Mouse (Mus musculus) liver, embryonic 16.5 days (tissue): ENCODE measurements around the gene Cdc25b. TPM values are rescaled to one million over a fixed set of nuclear protein-coding genes. Genes with fewer than 3 reads are reported as not detected.

Experiments
- ATAC-seq: fragments of 200-750 bp; cut with Nextera tagmentation; 2 replicates; pipeline ENCODE4 v1.8.0; 2017; ENCODE audit warnings: low read depth, mild to moderate bottlenecking, moderate number of reproducible peaks, moderate library complexity
- H3K27ac ChIP-seq: fragments of 300-500 bp; sonication (generic); 2 replicates; pipeline ENCODE4 v1.5.1; 2014; ENCODE audit warnings: mild to moderate bottlenecking, low read length
- H3K27me3 ChIP-seq: fragments of 300-500 bp; sonication (generic); 2 replicates; pipeline ENCODE4 v1.6.1; 2014; ENCODE audit warnings: low read depth, low read length, mixed read lengths; ENCODE audit not compliant: control insufficient read depth, insufficient read depth
- H3K36me3 ChIP-seq: fragments of 300-500 bp; sonication (generic); 2 replicates; pipeline ENCODE4 v1.6.1; 2014; ENCODE audit warnings: mild to moderate bottlenecking; ENCODE audit not compliant: control insufficient read depth, insufficient read depth
- H3K4me1 ChIP-seq: fragments of 300-500 bp; sonication (generic); 2 replicates; pipeline ENCODE4 v1.6.1; 2014; ENCODE audit warnings: low read depth, low read length, mixed read lengths; ENCODE audit not compliant: control insufficient read depth
- H3K4me2 ChIP-seq: fragments of 300-500 bp; sonication (generic); 2 replicates; pipeline ENCODE4 v1.6.1; 2014; ENCODE audit warnings: low read depth, low read length, mixed read lengths
- H3K4me3 ChIP-seq: fragments of 300-500 bp; sonication (generic); 2 replicates; pipeline ENCODE4 v1.5.1; 2014; ENCODE audit warnings: low read depth, mild to moderate bottlenecking, low read length
- H3K9ac ChIP-seq: fragments of 300-500 bp; sonication (generic); 2 replicates; pipeline ENCODE4 v1.6.1; 2014; ENCODE audit warnings: low read depth, low read length
- H3K9me3 ChIP-seq: fragments of 300-500 bp; sonication (generic); replicated peaks from 2 replicates; pipeline ENCODE4 v1.6.1; 2016; ENCODE audit warnings: low read length; ENCODE audit not compliant: control insufficient read depth
- WGBS: fragments of 180-500 bp; shearing (Covaris S2); extraction: QIAGEN DNeasy Blood & Tissue Kit; methylation state at CpG from one replicate; pipeline ENCODE4 v1.1.7; 2014; ENCODE audit not compliant: insufficient replicate concordance; 5-methylcytosine and 5-hydroxymethylcytosine counted together
- polyA plus RNA-seq: library from polyadenylated mRNA; unstranded; fragments of >200 nt; fragmentation: Nextera tagmentation; extraction: Ambion mirVana; gene quantifications from 2 replicates; pipeline ENCODE4 v1.2.1, GENCODE M21; 2015

The Cdc25b gene
- polyA plus RNA-seq, 1 experiment from 2014 or later: 284 TPM

- 49% methylated on average over 4 of the region's 4 CpGs for WGBS
- Histone ChIP-seq H3K27ac (peak overlapping the region; percentile 92), H3K36me3 (peaks cover 7% of the 10 kb centered on the region), H3K9me3 (no peaks in the 10 kb centered on the region), H3K4me2 (peak overlapping the region; percentile 65), H3K9ac (peak overlapping the region; percentile 73), H3K4me1 (peaks cover 80% of the 10 kb centered on the region), H3K27me3 (no peaks in the 10 kb centered on the region), H3K4me3 (peak overlapping the region; percentile 70)
- ATAC-seq: no peak
Observed at GRCm38 (mm10) chr2:131209125-131209795, 22.5 kb downstream of the Cdc25b start.

GRCm38 (mm10) chr2:131209969-131210792, 23.4 kb downstream of the Cdc25b start:
- no peaks in the 10 kb centered on the region for H3K27me3 ChIP-seq
- H3K27ac ChIP-seq: peak overlapping the region; percentile 92
- peaks cover 7% of the 10 kb centered on the region for H3K36me3 ChIP-seq
- under 1% methylated on average over 50 of the region's 50 CpGs for WGBS
- peak overlapping the region; percentile 65 for H3K4me2 ChIP-seq
- peak overlapping the region; percentile 70 for H3K4me3 ChIP-seq
- H3K9ac ChIP-seq: peak overlapping the region; percentile 73
- H3K9me3 ChIP-seq: no peaks in the 10 kb centered on the region
- peak; percentile 84 for ATAC-seq
- H3K4me1 ChIP-seq: peaks cover 79% of the 10 kb centered on the region

DNA sequence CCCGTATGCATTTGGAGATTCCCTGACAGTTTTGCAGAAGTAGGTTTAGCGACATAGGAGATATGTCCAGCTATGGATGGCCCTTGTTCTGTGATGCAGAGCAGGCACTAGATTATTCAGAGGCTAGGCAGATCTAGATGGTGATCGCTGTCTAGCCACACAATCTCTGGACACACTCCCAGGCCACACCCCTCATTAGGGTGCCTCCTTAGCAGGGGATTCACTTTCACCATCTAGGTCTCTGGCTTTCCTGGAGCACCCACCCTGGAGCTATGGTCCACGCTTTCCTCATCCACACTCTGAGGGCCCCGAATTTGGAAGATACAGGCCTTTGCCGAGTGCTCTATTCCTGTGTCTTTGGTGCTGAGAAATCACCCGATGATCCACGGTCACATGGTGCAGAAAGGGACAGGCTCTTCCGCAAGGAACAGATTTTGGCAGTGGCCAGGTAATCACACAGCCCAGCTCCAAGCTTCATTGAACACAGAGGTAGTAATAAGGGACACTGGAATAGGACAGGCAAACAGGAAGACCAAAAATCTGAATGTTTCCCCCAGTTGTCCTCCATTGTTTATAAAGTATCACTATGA, 24.4 kb downstream of the Cdc25b start:
- peak overlapping the region; percentile 73 for H3K9ac ChIP-seq
- 51% methylated on average over 9 of the region's 9 CpGs for WGBS
- H3K9me3 ChIP-seq: no peaks in the 10 kb centered on the region
- H3K27me3 ChIP-seq: no peaks in the 10 kb centered on the region
- peak overlapping the region; percentile 92 for H3K27ac ChIP-seq
- peaks cover 77% of the 10 kb centered on the region for H3K4me1 ChIP-seq
- no peak for ATAC-seq
- peak overlapping the region; percentile 65 for H3K4me2 ChIP-seq
- H3K36me3 ChIP-seq: peaks cover 7% of the 10 kb centered on the region
- peak overlapping the region; percentile 70 for H3K4me3 ChIP-seq

DNA sequence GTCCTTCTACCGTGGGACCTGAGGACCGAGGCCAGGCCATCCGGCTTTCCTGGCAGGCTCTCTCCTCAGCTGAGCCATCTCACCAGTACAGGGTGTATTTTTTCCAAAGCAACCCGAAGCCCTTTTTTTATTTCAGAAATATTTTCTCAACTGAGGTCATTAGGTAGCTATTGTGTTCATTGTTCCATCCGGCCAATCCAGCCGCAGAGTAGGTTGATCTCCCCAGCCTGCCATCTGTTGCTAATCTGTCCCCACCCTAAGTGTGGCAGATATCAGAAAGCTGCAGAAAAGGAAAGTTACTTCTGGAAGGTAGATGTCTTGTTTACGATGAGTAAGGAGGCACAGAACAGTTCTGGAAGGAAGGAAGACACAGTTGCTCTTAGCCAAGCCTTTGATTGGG, 27.0 kb downstream of the Cdc25b start:
- H3K9ac ChIP-seq: peak overlapping the region; percentile 67
- H3K4me2 ChIP-seq: peak overlapping the region; percentile 63
- peak overlapping the region; percentile 94 for H3K27ac ChIP-seq
- H3K4me1 ChIP-seq: peaks cover 56% of the 10 kb centered on the region
- H3K36me3 ChIP-seq: peaks cover 7% of the 10 kb centered on the region
- no peaks in the 10 kb centered on the region for H3K27me3 ChIP-seq
- ATAC-seq: peak; percentile 64
- peak overlapping the region; percentile 36 for H3K4me3 ChIP-seq
- WGBS: 43% methylated on average over 7 of the region's 7 CpGs
- no peaks in the 10 kb centered on the region for H3K9me3 ChIP-seq

GRCm38 (mm10) chr2:131215941-131216858, 29.5 kb downstream of the Cdc25b start:
- H3K4me1 ChIP-seq: peaks cover 42% of the 10 kb centered on the region
- no peak for ATAC-seq
- H3K9ac ChIP-seq: no peak overlapping the region
- H3K4me2 ChIP-seq: no peak overlapping the region
- H3K4me3 ChIP-seq: no peak overlapping the region
- no peaks in the 10 kb centered on the region for H3K27me3 ChIP-seq
- peaks cover 7% of the 10 kb centered on the region for H3K36me3 ChIP-seq
- WGBS: 84% methylated on average over 7 of the region's 7 CpGs
- peak overlapping the region; percentile 58 for H3K27ac ChIP-seq
- H3K9me3 ChIP-seq: no peaks in the 10 kb centered on the region

DNA sequence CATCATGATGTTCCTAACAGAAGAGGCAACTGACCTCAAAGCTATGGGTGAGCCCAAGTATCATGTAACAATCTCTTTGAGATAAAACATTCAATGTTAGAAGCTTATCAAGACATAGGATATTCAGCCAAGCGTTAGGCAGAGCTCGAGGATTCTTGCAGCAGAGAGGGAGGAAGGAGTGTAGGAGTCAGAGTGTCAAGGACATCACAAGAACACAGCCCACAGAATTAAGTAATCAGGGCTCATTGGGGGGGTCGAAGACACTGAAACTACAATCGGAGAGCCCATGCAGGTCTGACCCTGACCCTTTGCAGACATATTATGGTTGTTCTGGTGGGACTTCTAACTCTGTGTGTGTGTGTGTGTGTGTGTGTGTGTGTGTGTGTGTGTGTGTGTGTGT, 33.3 kb downstream of the Cdc25b start:
- H3K4me1 ChIP-seq: peaks cover 42% of the 10 kb centered on the region
- H3K9ac ChIP-seq: no peak overlapping the region
- ATAC-seq: no peak
- no peaks in the 10 kb centered on the region for H3K9me3 ChIP-seq
- H3K36me3 ChIP-seq: no peaks in the 10 kb centered on the region
- no peak overlapping the region for H3K4me2 ChIP-seq
- no peak overlapping the region for H3K27ac ChIP-seq
- WGBS: 49% methylated on average over 4 of the region's 4 CpGs
- H3K4me3 ChIP-seq: no peak overlapping the region
- H3K27me3 ChIP-seq: no peaks in the 10 kb centered on the region

DNA sequence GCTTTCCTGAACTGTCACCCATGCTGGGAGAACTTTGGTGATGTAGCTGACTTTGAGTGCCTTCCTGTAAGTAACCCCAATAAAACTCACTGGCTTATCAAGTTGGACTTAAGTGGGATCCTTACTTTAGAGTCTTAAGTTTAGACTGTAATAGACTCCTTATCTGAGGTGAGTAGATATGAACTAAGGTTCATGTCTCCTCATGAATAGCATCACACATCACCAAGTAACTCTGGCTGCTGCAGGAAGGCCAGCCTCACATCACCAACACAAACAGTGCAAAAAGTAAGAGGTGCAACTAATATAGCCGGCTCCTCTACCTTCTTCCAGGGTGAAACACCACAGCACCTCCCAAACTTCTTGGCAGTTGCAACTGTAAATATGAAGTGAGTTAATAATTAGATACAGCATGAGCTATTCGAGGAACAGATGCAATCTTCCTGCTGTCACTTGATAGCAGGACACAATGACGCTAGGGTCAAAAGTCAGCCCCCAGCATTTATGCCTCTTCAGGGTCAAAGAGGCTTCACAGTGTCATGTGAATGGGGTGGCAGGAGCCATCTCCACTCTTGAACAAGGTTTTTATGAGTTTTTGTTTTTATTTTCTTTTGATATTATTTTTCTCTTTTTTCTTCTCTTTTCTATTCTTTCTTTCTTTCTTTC, 35.2 kb downstream of the Cdc25b start:
- no peak overlapping the region for H3K4me3 ChIP-seq
- WGBS: 26% methylated on average over 3 of the region's 3 CpGs
- H3K27ac ChIP-seq: peak overlapping the region; percentile 96
- no peaks in the 10 kb centered on the region for H3K9me3 ChIP-seq
- H3K27me3 ChIP-seq: no peaks in the 10 kb centered on the region
- H3K36me3 ChIP-seq: no peaks in the 10 kb centered on the region
- H3K4me2 ChIP-seq: no peak overlapping the region
- peaks cover 39% of the 10 kb centered on the region for H3K4me1 ChIP-seq
- peak overlapping the region; percentile 54; the same call in 1 of the 2 replicates for H3K9ac ChIP-seq
- ATAC-seq: no peak

DNA sequence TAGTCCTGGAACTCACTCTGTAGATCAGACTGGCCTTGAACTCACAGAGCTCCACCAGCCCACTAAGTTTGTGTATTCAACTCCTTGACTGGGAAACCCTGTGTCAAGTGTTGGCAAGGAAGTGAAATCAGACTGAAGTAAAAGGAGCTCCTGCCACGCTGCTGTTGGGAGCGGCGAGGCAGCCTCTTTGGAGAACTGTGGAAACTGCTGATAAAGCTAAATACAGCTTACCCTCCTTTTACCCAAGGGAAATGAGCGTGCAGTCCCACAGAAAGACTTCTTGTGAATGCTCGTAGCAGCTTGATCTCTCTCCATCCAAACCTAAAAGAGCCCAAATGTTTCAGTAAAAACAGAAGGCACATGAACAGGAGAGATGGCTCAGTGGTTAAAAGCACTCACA, 35.8 kb downstream of the Cdc25b start:
- Histone ChIP-seq H3K4me1 (peaks cover 39% of the 10 kb centered on the region), H3K9ac (peak overlapping the region; percentile 54), H3K27ac (peak overlapping the region; percentile 96), H3K36me3 (no peaks in the 10 kb centered on the region), H3K27me3 (no peaks in the 10 kb centered on the region), H3K4me3 (no peak overlapping the region), H3K9me3 (no peaks in the 10 kb centered on the region), H3K4me2 (peak overlapping the region; percentile 47)
- WGBS: 12% methylated on average over 5 of the region's 5 CpGs
- ATAC-seq: peak; percentile 39
